Mouse (Mus musculus) intestine, embryonic 16.5 days (tissue): ENCODE results near the gene Cdyl2. TPM values are rescaled to one million over a fixed set of nuclear protein-coding genes. Genes with fewer than 3 reads are reported as not detected.

Experiments
- ATAC-seq: fragments of 200-750 bp; cut with Nextera tagmentation; 2 replicates; pipeline ENCODE4 v1.8.0; 2017; ENCODE audit warnings: moderate TSS enrichment, moderate library complexity
- H3K27ac ChIP-seq: fragments of 300-500 bp; sonication (generic); 2 replicates; pipeline ENCODE4 v1.5.1; 2014; ENCODE audit warnings: mild to moderate bottlenecking, low read length
- H3K27me3 ChIP-seq: fragments of 300-500 bp; sonication (generic); replicated peaks from 2 replicates; pipeline ENCODE4 v1.6.1; 2014; ENCODE audit warnings: low read length, control low read depth, mixed read lengths; ENCODE audit not compliant: control insufficient read depth, insufficient read depth
- H3K36me3 ChIP-seq: fragments of 300-500 bp; sonication (generic); 2 replicates; pipeline ENCODE4 v1.6.1; 2014; ENCODE audit warnings: low read length, control low read depth; ENCODE audit not compliant: control insufficient read depth, insufficient read depth
- H3K4me1 ChIP-seq: fragments of 300-500 bp; sonication (generic); 2 replicates; pipeline ENCODE4 v1.6.1; 2014; ENCODE audit warnings: low read length, control low read depth, mixed read lengths; ENCODE audit not compliant: control insufficient read depth, insufficient read depth
- H3K4me2 ChIP-seq: fragments of 300-500 bp; sonication (generic); 2 replicates; pipeline ENCODE4 v1.6.1; 2014; ENCODE audit warnings: low read depth, low read length, control low read depth
- H3K4me3 ChIP-seq: fragments of 300-500 bp; sonication (generic); 2 replicates; pipeline ENCODE4 v1.5.1; 2014; ENCODE audit warnings: mild to moderate bottlenecking, low read length
- H3K9ac ChIP-seq: fragments of 300-500 bp; sonication (generic); 2 replicates; pipeline ENCODE4 v1.6.1; 2014; ENCODE audit warnings: low read depth, low read length
- H3K9me3 ChIP-seq: fragments of 300-500 bp; sonication (generic); 2 replicates; pipeline ENCODE4 v1.6.1; 2016; ENCODE audit warnings: low read length, control low read depth; ENCODE audit not compliant: control insufficient read depth
- WGBS: fragments of 180-500 bp; shearing (Covaris S2); extraction: QIAGEN DNeasy Blood & Tissue Kit; methylation state at CpG from one replicate; pipeline ENCODE4 v1.1.7; 2014; 5-methylcytosine and 5-hydroxymethylcytosine counted together
- polyA plus RNA-seq: library from polyadenylated mRNA; unstranded; fragments of >200 nt; fragmentation: Nextera tagmentation; extraction: Ambion mirVana; gene quantifications from 2 replicates; pipeline ENCODE4 v1.2.1, GENCODE M21; 2015

The Cdyl2 gene
- polyA plus RNA-seq, 1 experiment from 2014 or later = 4.3 TPM

DNA sequence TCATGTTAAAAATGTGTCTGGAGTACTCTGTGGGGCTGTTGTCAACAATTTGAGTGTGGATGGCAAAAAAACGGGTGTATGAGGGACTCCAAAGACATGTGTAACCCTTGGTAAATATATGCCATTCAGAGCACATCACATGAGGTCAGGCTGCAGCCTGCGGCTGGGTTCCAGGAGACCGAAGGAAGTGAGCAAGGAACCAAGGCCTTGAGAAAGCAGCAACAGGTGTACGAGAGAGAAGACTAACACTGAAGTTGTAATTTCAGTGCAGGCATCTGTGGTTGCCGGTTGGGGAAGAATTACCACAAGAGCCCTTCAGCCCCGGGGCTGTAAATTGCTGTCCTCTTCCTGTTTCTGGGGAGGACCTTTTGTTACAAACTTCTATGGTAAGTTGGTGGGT is 133.1 kb downstream of the Cdyl2 start:
- no peaks in the 10 kb centered on the region for H3K27me3 ChIP-seq
- no peak overlapping the region for H3K9ac ChIP-seq
- no peak overlapping the region for H3K4me2 ChIP-seq
- WGBS = 73% methylated on average over 6 of the region's 6 CpGs
- no peak overlapping the region for H3K27ac ChIP-seq
- H3K9me3 ChIP-seq = no peaks in the 10 kb centered on the region
- no peaks in the 10 kb centered on the region for H3K4me1 ChIP-seq
- no peaks in the 10 kb centered on the region for H3K36me3 ChIP-seq
- H3K4me3 ChIP-seq = no peak overlapping the region
- ATAC-seq = no peak

GRCm38 (mm10) chr8:116591226-116591625 is 141.6 kb downstream of the Cdyl2 start:
- Histone ChIP-seq H3K4me3 (no peak overlapping the region), H3K4me1 (no peaks in the 10 kb centered on the region), H3K9me3 (no peaks in the 10 kb centered on the region), H3K27me3 (no peaks in the 10 kb centered on the region), H3K27ac (no peak overlapping the region), H3K9ac (no peak overlapping the region), H3K36me3 (no peaks in the 10 kb centered on the region), H3K4me2 (no peak overlapping the region)
- WGBS = 71% methylated on average over 10 of the region's 10 CpGs
- no peak for ATAC-seq

- Histone ChIP-seq H3K4me1 (no peaks in the 10 kb centered on the region), H3K9me3 (no peaks in the 10 kb centered on the region)
Measured at GRCm38 (mm10) chr8:116590546-116590945, 142.2 kb downstream of the Cdyl2 start.

GRCm38 (mm10) chr8:116590106-116590505 is 142.7 kb downstream of the Cdyl2 start:
- no peaks in the 10 kb centered on the region for H3K9me3 ChIP-seq
- H3K4me1 ChIP-seq = no peaks in the 10 kb centered on the region
- no peaks in the 10 kb centered on the region for H3K36me3 ChIP-seq
- no peak overlapping the region for H3K4me3 ChIP-seq
- no peak overlapping the region for H3K9ac ChIP-seq
- 83% methylated on average over 14 of the region's 14 CpGs for WGBS
- H3K4me2 ChIP-seq = no peak overlapping the region
- no peak overlapping the region for H3K27ac ChIP-seq
- no peaks in the 10 kb centered on the region for H3K27me3 ChIP-seq
- ATAC-seq = no peak

More at GRCm38 (mm10) chr8:116590546-116590945, 142.2 kb downstream of the Cdyl2 start:
- Histone ChIP-seq H3K27me3 (no peaks in the 10 kb centered on the region), H3K36me3 (no peaks in the 10 kb centered on the region), H3K4me2 (no peak overlapping the region), H3K27ac (no peak overlapping the region), H3K4me3 (no peak overlapping the region), H3K9ac (no peak overlapping the region)
- no peak for ATAC-seq
- 83% methylated on average over 4 of the region's 4 CpGs for WGBS

GRCm38 (mm10) chr8:116587616-116588468 is 144.9 kb downstream of the Cdyl2 start:
- ATAC-seq = no peak
- H3K27ac ChIP-seq = no peak overlapping the region
- no peaks in the 10 kb centered on the region for H3K36me3 ChIP-seq
- H3K4me2 ChIP-seq = no peak overlapping the region
- H3K9me3 ChIP-seq = no peaks in the 10 kb centered on the region
- no peaks in the 10 kb centered on the region for H3K27me3 ChIP-seq
- no peak overlapping the region for H3K4me3 ChIP-seq
- 76% methylated on average over 19 of the region's 19 CpGs for WGBS
- no peak overlapping the region for H3K9ac ChIP-seq
- H3K4me1 ChIP-seq = no peaks in the 10 kb centered on the region

DNA sequence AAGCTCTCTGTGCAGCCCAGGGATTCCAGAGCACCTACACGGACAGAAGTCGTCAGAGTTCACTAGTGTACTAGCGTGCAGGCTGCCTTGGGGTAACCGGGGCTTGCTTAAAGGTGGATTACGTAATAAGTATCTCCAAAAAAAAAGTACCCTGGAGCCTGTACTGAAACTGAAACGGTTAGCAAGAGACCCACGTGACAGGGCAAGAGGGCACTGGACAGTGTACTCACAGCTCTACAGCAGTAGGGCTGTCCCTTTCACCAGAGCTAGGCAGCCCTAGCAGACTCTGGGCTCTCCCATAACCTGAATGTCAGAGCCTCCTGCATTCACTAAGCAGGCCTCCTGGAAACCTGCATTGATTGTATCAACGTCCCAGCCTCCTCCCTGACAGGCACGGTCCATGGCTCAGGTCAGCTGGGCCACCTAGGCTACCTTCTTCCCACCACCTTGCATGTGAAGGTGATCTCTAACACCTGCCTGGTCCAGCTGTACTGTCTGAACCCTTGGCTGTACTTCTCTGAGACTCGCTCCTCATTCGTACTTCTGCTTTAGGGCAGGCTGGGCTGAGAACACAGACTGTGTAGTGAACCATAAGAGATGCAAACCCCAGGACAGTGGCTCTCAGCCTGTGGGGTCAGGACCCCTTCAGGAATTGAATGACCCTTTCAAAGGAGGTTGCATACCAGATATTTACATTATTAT is 151.3 kb downstream of the Cdyl2 start:
- Histone ChIP-seq H3K4me3 (no peak overlapping the region), H3K27ac (no peak overlapping the region), H3K9me3 (no peaks in the 10 kb centered on the region), H3K36me3 (no peaks in the 10 kb centered on the region), H3K4me1 (no peaks in the 10 kb centered on the region), H3K4me2 (no peak overlapping the region), H3K27me3 (no peaks in the 10 kb centered on the region), H3K9ac (no peak overlapping the region)
- 78% methylated on average over 11 of the region's 11 CpGs for WGBS
- no peak for ATAC-seq

DNA sequence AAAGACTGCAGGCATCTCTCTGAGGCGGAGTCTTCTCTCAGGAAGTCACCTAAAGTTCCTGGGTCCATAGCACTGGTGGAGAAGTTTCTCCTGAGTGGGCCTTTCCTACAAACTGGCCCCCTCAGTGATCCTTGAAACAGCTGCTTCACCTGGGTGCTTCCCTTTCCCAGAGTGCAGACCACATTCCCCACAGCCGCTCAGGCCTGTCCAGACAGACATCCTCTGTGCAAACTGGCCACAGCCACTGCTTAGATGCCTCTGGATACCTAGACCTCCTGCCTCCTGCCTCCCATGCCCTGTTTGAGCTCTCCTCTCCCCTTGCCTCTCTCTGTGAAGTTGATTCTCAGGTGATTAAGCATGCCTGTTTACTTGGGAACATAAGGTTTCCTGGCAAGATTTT is 156.1 kb downstream of the Cdyl2 start:
- WGBS = 86% methylated on average over 2 of the region's 2 CpGs
- Histone ChIP-seq H3K27me3 (no peaks in the 10 kb centered on the region), H3K4me2 (no peak overlapping the region), H3K36me3 (no peaks in the 10 kb centered on the region), H3K4me3 (no peak overlapping the region), H3K9me3 (no peaks in the 10 kb centered on the region), H3K27ac (no peak overlapping the region), H3K9ac (no peak overlapping the region), H3K4me1 (no peaks in the 10 kb centered on the region)
- ATAC-seq = no peak

GRCm38 (mm10) chr8:116573085-116573484 is 159.7 kb downstream of the Cdyl2 start:
- 88% methylated on average over 5 of the region's 5 CpGs for WGBS
- Histone ChIP-seq H3K4me3 (no peak overlapping the region), H3K9ac (no peak overlapping the region), H3K27me3 (no peaks in the 10 kb centered on the region), H3K27ac (no peak overlapping the region), H3K9me3 (no peaks in the 10 kb centered on the region), H3K4me1 (no peaks in the 10 kb centered on the region), H3K36me3 (no peaks in the 10 kb centered on the region), H3K4me2 (no peak overlapping the region)
- ATAC-seq = no peak

- Histone ChIP-seq H3K27me3 (no peaks in the 10 kb centered on the region), H3K4me3 (no peak overlapping the region), H3K36me3 (no peaks in the 10 kb centered on the region), H3K9ac (no peak overlapping the region), H3K27ac (no peak overlapping the region), H3K9me3 (no peaks in the 10 kb centered on the region), H3K4me2 (no peak overlapping the region), H3K4me1 (no peaks in the 10 kb centered on the region)
- 89% methylated on average over 3 of the region's 3 CpGs for WGBS
- ATAC-seq = no peak
Measured at GRCm38 (mm10) chr8:116552778-116553177, 180.0 kb downstream of the Cdyl2 start.
